Mouse (Mus musculus) frontal cortex, postnatal 10 days (tissue): ENCODE data around the gene Syt3.

Experiments
- DNase-seq, 2 experiments: peaks; one replicate each; pipeline ENCODE4 v3.0.0; 2022; ENCODE audit warnings: low spot score in 2 of 2, mixed read lengths in 1 of 2

Syt3 gene

DNA sequence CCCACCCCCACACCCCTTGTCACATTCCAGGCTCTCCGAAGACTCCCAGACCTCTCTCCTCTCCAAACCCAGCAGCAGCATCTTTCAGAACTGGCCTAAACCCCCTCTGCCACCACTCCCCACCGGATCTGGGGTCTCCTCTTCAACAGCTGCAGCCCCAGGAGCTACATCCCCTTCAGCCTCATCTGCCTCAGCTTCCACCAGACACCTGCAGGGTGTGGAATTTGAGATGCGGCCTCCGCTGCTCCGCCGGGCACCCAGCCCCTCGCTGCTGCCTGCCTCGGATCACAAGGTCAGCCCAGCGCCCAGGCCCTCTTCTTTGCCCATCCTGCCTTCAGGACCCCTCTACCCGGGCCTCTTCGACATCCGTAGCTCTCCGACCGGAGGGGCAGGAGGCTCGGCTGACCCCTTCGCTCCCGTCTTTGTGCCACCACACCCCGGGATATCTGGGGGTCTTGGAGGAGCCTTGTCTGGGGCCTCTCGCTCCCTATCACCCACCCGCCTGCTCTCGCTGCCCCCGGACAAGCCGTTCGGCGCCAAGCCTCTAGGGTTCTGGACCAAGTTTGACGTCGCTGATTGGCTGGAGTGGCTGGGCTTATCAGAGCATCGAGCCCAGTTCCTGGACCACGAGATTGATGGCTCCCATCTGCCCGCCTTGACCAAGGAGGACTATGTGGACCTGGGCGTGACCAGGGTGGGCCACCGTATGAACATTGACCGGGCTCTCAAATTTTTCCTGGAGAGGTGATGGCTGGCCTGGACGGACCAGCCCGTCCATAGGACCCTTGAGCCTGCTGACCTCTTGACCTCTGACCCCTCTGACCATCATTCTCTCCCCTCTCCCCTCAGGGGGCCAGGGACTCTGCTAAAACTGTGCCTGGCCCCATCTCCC, 27.1 kb upstream of the Syt3 start:
- peak in 1 of 2 experiments; percentile 51 for DNase-seq

- no peak for DNase-seq
Measured at GRCm38 (mm10) chr7:44357531-44357930, 26.4 kb upstream of the Syt3 start.

DNA sequence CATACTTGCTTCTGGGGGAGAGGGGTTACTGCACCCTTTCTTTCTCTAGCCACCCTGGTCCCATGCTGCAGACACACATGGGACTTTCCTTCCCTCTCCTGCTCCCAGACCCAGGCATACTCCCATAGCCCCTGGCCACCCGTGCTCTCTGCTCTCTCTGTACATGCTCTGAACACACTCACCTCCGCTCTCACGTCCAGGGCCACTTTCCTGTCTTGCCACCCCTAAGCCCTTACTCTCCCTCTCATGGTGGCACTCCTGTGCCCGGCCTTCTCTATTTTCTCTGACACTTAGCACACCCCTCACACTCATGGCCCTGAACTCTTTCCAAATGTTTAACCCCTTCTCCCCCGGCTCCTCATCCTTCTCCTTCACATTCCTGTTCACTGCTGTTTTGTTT, 25.9 kb upstream of the Syt3 start:
- peak in 1 of 2 experiments; percentile 29 for DNase-seq

GRCm38 (mm10) chr7:44358886-44359654, 24.8 kb upstream of the Syt3 start:
- peak in 1 of 2 experiments; percentile 56 for DNase-seq

- DNase-seq, result peak; percentile 91 to 95
Measured at GRCm38 (mm10) chr7:44359908-44360672, 23.8 kb upstream of the Syt3 start.

DNA sequence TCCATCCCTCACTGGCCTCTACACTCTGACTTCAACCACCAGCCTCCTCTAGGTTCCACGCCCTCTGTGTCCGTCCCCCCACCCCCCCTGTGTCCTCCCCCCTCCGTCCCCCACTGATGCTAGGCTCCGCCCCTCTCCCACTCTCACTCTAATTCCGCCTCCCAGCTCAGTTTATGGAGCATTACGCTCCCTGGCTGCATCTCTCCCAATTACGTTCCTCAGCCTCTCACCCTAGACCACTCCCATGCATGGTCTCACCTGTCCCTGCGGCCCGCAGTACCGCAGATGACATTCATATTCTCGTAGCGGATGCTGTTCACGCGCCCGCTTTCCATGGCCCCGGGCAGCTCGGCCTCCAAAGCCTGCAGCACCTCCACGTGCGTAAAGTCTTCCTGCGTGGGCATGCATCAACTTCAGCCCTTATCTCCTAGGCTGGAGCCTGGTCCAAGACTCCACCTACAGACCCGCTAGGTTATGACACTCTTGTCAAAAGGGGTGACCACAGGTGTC, 23.1 kb upstream of the Syt3 start:
- DNase-seq, result peak in 1 of 2 experiments; percentile 49

DNA sequence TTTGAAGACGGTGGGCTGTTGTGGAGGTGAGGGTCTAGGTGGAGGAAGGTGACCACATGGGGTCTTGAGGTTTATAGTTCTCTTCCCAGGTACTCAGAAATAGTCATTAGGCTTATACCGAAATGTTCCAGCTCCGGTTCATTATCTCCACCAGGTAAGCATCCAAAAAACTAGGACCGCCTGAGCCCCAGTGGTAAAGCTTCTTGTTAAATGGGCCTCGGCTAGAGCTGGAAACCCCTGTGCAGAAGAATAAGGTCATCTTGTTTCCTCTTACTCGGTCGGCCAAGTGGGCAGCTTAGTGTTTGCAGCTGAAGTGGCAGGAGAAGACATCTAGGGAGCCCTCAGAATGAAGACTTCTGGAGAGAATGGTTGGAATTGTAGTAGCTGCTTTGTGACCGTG, 11.2 kb upstream of the Syt3 start:
- DNase-seq, result no peak

DNA sequence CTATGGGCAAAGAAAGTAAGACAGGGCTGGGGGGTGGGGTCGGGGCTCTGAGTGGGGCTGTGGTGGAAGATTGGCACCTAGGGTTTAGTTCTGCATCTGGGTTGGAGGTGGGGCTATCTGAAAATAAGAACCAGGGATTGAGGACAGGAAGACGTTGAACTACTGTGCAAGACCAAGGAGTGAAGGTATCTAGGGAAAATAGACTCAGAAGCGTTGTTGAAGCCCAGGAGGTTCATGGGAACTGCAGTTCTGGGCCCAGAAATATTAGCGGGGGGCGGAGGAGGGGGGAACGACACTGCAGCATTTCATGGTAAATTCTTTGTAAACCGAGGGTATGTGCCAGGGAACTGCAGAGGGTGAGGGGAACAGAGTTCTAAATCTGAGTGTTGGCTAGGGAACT, 10.4 kb upstream of the Syt3 start:
- no peak for DNase-seq

GRCm38 (mm10) chr7:44373889-44374652, 9.8 kb upstream of the Syt3 start:
- peak; percentile 81 to 84 for DNase-seq

GRCm38 (mm10) chr7:44374756-44375155, 9.1 kb upstream of the Syt3 start:
- no peak for DNase-seq

- DNase-seq, result no peak
Measured at GRCm38 (mm10) chr7:44375207-44375606, 8.7 kb upstream of the Syt3 start.

DNA sequence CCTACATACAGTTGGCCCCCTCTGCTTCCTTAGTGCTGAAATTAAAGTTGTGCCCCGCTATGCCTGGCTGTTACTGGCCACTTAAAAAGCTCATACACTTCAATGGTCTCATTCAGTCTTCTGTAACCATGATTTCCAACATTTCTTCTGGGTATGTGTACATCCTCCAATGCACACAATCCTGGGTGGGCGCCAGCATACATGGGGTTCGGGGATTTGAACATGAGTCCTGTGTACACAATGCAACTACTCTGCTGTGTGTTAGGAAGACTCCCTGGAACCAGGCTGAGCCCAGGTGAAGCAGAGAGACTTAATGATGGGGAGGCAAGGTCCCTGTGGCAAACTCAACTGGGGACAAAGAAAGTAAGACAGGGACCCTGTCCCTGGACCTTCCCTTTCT, 8.1 kb upstream of the Syt3 start:
- no peak for DNase-seq

GRCm38 (mm10) chr7:44378290-44378689, 5.6 kb upstream of the Syt3 start:
- no peak for DNase-seq

- DNase-seq, result peak; percentile 72 to 79
Measured at GRCm38 (mm10) chr7:44382541-44382940, 1.4 kb upstream of the Syt3 start.

DNA sequence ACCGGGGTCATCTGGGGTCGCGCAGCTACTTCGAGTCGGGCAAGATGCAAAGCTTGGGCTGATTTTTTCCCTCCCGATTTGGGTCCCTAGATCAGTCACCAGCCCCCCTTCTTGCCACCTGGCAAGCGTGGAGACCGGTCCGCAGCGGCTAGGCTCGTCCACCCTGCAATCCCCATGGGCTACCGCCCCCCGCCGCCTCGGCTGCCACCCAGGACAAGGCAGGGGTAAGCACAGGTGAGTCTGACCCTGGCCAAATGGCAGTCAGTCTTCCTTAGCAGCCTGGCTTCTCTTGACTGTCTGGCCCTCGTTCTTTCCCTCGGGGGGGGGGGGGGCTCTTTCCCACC, 786 bp downstream of the Syt3 start:
- no peak for DNase-seq

DNA sequence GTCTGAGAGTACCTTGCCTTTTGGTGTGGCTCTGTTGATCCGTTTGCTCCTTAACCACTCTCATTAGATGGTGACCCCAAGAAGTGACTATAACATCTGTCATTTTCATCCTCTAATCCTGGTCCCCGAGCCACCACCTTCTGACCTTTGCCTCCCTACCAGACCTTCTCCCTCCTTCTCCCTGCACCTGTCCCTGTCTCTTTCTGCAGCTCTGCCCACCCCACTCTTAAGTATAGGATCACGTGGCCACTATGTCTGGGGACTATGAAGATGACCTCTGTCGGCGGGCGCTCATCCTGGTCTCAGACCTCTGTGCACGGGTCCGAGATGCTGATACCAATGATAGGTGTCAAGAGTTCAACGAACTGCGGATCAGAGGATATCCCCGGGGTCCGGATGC, 1.8 kb downstream of the Syt3 start, which contains the start of gene 1700008O03Rik:
Gene 1700008O03Rik (minus strand): TSS at position 101 of the 400 bp plus-strand sequence.
- DNase-seq, result no peak

DNA sequence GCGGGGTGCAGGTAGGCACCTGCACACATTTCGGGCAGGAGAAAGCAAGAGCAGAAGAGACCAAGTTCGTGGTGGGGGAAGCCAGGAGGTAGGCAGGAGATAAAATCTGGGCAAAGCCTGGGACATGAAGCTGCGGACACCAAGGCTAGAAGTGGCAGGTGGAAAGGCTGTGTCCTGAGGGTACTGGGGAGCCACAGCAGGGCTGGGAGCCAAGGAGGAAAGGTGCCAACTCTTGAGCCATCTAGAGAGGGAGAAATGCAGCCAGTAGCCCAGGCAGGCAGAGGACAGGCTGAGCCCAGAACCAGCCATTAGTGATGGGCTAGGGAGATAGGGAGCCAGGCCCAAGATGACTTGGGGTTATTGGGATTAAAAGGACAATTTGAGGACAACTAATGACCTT, 7.9 kb downstream of the Syt3 start:
- no peak for DNase-seq

- DNase-seq, result no peak
Measured at GRCm38 (mm10) chr7:44392341-44392740, 8.4 kb downstream of the Syt3 start.

DNA sequence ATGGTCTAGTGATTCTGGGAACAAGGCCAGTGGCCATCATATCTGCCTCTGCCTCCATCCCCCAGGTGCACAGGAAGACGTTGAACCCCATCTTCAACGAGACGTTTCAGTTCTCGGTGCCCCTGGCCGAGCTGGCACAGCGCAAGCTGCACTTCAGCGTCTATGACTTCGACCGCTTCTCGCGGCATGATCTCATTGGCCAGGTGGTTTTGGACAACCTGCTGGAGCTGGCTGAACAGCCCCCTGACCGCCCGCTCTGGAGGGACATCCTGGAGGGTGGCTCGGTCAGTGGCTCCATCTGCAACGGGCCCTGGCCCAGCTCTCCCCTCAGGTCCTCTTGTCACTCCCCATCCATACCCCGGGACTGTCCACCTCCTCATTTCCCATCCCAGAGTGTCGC, 9.4 kb downstream of the Syt3 start:
- no peak for DNase-seq

DNA sequence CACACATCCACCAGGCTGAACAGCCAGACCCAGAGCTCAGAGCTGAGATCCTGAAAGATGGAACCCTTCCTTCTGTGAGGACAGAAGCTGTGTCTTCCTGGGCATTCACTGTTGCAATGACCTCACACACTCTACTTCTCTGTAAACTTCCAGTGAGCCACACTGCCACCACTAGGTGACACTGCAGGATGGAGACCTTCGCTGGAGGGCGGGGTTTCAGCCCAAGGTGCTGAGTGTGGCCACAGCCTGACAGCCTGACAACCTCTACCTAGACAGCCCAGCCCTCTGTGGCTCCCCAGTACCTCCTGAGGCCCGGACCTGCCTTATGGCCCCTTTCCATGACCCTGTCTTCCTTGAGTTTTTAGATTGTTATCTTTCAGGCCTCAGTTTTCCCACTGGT, 14.7 kb downstream of the Syt3 start:
- DNase-seq, result peak in 1 of 2 experiments; percentile 47

DNA sequence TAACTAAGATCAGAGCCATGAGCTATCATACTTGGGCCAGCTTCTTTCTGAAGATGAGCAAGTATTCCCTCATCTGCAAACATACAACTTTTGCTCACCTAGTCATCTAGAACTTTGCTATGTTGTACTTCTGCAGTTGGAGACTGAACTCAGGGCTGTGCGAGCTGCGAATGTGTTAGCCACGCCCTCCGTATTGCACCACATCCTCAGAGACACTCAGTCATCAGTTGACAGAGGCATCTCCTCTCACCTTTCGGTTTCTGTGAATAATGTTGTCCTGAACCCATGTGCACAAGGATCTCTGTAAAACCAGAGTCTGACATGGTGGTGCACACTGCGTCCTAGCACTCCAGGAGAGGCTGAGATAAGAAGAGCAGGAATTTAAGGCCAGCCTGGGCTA, 17.8 kb downstream of the Syt3 start:
- DNase-seq, result no peak
